15 mouse cellular contexts compared by ENCODE assay signal in genomic region chr14:79410662-79411061, GRCm38 (mm10).
"Had no signal": no experiment of that assay in that cellular context is flagged by ENCODE, and none has a peak within 500 bp of the region (broad histone marks: within the 10 kb centered on the region; RNA-seq: fewer than 3 reads in every experiment).

No protein-coding gene starts in this region.

- H3K4me3 ChIP-seq: layer of hippocampus, adult 2 months; limb, embryonic 12.5 days; liver, embryonic 13.5 days; megakaryocyte, embryonic 14.5 days; midbrain, embryonic 12.5 days had no signal

- H3K27me3 ChIP-seq: limb, embryonic 12.5 days; liver, embryonic 13.5 days; megakaryocyte, embryonic 14.5 days; midbrain, embryonic 12.5 days had no signal

- H3K27ac ChIP-seq: kidney, postnatal 0 days; layer of hippocampus, adult 2 months; limb, embryonic 12.5 days; liver, embryonic 13.5 days; macrophage; midbrain, embryonic 12.5 days had no signal

- H3K9ac ChIP-seq: limb, embryonic 12.5 days; liver, embryonic 13.5 days; liver, postnatal 0 days; midbrain, embryonic 12.5 days had no signal

- H3K4me1 ChIP-seq: limb, embryonic 12.5 days; midbrain, embryonic 12.5 days had no signal

- H3K4me2 ChIP-seq: limb, embryonic 12.5 days; liver, embryonic 13.5 days; midbrain, embryonic 12.5 days had no signal

- DNase-seq: kidney, adult 11 months; kidney, adult 9 months; kidney, postnatal 4 days; liver; liver, embryonic 13.5 days; liver, postnatal 0 days; lung, postnatal 10 days; right cerebral cortex, adult 18-20 months; thymus, postnatal 14 days had no signal

- H3K9me3 ChIP-seq: limb, embryonic 12.5 days; liver, embryonic 13.5 days; megakaryocyte, embryonic 14.5 days; midbrain, embryonic 12.5 days had no signal

- ATAC-seq: liver, postnatal 0 days had no signal
